Mouse (Mus musculus): ENCODE measurements around the gene Ccl3. TPM values are rescaled to one million over a fixed set of nuclear protein-coding genes. Genes with fewer than 3 reads are reported as not detected.

Ccl3 gene
- total RNA-seq, 2 experiments from 2014 or later = 99.8 to 120 TPM

DNA sequence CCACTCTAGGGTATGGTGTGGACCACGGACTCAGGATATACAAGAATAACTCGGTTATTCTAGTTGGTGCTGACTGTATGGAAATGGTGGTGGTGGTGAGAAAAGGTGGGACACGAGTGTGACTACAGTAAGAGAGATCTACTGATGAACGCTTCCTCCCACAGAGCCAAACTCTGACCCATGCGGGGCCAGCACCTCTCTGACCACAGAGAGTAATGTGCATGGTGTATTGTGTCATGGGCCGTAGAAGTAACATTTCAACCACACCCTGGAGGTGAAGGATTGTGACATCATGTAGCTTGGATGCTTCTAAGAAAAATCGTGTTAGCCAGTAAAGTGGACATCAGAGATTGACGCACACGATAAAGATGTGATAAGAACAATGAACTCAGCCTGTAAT lies 20.3 kb downstream of the Ccl3 start:
- peak; percentile 20; the same call in 1 of the 2 replicates for ATAC-seq (replicated peaks; ENCODE audit: poor library complexity)

GRCm38 (mm10) chr11:83623586-83623985 lies 25.6 kb downstream of the Ccl3 start:
- no peak for ATAC-seq (replicated peaks; ENCODE audit: poor library complexity)

DNA sequence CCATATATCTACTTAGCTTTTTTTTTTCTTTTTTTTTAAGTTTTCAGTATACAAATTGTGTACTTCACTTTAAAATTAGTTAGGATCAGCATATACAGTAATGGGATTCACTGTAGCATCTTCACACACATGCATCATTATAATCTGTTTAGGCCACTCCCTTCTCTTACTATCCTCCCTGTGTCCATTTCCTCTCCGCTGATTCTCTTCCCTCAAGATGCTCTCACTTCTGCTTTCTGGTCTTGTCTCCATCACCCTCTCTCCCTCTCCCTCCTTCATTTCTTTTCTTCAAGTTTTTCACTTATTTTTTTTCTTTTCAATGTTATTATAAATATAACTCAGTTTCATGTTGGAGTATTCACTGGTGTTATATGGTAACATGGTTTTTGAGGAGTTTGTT lies 30.1 kb downstream of the Ccl3 start:
- peak; percentile 79 for ATAC-seq (replicated peaks; ENCODE audit: poor library complexity)

DNA sequence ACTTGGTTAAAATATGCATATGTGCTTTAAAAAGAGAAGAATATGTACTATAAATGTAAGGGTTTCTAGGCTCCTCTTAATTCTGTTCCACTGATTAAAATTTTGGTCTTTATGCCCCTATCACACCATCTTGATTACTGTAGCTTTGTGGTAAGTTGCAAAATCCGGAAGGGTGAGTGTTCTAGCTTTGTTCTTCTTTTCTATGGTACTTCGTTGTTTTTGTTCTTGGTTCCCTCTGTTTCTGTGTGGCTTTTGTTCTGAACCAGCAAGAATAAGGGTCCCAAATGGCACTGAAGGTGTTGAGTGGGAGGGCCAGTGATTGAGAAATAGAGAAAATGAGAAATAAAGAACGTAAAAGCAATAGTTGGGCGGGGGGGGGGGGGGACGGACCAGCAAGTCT lies 30.9 kb downstream of the Ccl3 start:
- ATAC-seq (replicated peaks; ENCODE audit: poor library complexity) = peak; percentile 64

DNA sequence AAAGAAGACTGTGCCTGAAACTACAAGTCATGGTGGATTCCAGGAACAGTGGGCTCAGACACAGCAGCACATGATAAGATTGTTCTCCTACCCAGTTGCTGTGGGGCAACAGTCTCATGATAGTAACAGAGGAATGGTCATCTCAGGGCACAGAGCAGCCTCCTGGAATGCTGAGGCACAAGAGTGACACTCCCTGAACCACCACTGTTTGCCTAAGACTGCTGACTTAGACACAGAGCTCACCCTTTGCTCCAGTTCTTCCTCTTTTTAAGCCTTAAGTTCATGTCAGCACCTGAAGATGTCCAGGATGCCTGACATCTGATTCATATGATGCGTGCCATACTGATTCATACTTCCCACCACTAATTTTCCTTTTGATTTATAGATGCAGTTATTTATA lies 32.6 kb downstream of the Ccl3 start:
- peak; percentile 61 for ATAC-seq (replicated peaks; ENCODE audit: poor library complexity)

- ATAC-seq (replicated peaks; ENCODE audit: poor library complexity) = 0 out of 2 replicates have a peak, but pooled peaks have one; percentile 34
These were observed 38.3 kb downstream of the Ccl3 start for GRCm38 (mm10) chr11:83610900-83611299.

DNA sequence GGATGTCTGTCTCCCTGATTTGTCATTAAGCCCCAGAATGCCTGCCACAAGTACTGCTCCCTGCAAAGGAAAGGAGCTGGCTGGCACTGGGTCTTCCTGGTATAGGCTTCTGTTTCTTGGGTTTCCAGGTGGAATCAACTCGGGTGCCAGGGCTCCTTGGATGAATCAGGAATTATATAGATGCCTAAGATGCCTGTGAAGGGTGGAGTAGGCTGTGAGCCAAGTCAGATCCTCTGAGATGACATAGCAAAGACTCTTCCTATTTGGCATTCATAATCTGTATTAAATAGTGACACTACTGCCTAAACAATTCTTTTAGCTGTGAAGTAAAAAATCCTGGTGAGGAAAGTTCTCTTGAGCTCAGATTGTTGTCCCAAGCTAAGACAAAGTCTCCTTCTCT lies 42.8 kb downstream of the Ccl3 start:
- ATAC-seq (replicated peaks; ENCODE audit: poor library complexity) = no peak

DNA sequence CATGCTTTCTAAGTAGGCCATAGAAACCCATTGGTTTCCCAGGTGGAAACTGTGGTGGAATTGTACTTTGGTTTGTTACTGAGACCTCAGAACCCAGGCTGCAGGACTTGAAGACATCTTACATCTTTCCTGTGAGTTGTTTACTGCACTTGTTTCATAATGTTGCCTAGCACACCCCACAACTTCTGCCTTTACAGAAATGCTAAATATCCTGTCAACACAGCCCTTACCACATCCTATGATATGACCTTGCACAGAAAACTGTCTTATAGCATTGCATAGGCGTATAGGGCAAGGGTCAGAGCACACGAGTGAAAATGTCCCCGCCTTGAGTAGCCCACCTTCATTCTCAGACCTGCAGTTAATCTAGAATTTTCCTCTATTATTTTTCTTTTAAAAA lies 43.6 kb downstream of the Ccl3 start:
- ATAC-seq (replicated peaks; ENCODE audit: poor library complexity) = peak; percentile 79

GRCm38 (mm10) chr11:83604698-83605097 lies 44.5 kb downstream of the Ccl3 start:
- peak; percentile 56; the same call in 1 of the 2 replicates for ATAC-seq (replicated peaks; ENCODE audit: poor library complexity)

DNA sequence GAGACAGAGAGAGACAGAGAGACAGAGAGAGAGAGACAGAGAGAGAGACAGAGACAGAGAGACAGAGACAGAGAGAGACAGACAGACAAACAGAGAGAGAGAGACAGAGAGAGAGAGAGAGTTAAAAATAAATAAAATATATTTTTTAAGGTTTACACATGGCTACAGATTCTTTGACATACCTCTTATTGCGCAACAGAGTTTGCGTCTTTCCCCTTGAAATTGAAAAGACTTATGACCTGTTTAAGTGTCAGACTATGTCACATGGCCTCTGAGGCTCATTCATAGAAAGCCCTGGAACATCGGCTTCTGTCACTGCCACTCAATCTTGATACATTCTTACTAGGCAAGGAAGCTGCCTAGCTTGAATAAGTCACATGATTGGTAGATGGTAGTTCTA lies 45.8 kb downstream of the Ccl3 start:
- no peak for ATAC-seq (replicated peaks; ENCODE audit: poor library complexity)

DNA sequence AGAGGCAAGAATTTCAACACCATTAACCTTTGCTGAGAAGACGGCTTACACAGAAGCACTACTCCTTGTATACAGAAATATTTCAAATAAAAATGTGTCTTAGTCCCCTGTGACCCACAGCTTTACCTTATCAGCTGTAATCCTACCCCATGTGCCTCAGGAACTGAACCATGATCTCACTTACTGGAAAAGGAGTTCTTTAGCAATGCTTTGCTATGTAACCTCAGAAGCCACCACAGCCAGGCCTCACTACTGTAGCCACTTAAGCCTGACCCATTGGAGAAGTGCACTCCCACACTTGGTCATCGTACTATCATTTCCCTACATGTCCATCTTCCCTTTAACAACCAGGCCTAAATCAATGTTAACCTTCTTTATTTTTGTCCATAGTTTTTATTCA lies 48.6 kb downstream of the Ccl3 start:
- ATAC-seq (replicated peaks; ENCODE audit: poor library complexity) = 0 out of 2 replicates have a peak, but pooled peaks have one; percentile 23

- ATAC-seq (replicated peaks; ENCODE audit: poor library complexity) = no peak
These were observed 50.2 kb downstream of the Ccl3 start for GRCm38 (mm10) chr11:83598991-83599390.

- peak; percentile 69 for ATAC-seq (replicated peaks; ENCODE audit: poor library complexity)
These were observed 50.8 kb downstream of the Ccl3 start for GRCm38 (mm10) chr11:83598207-83598837.

Other genes starting within 250 kb of the Ccl3 start
- not detected in 2 replicates for gene Rasl10b, start 240.2 kb downstream of the Ccl3 start, total RNA-seq (2015)
- gene Rasl10b, start 240.2 kb downstream of the Ccl3 start, total RNA-seq (2017) = 0.14 TPM in 1 of 2 replicates, not detected in the other
- 0.15 and 0.30 TPM in 2 replicates for gene Gas2l2, start 219.9 kb downstream of the Ccl3 start, total RNA-seq (2015)
- 0.20 and 0.21 TPM in 2 replicates for gene Gas2l2, start 219.9 kb downstream of the Ccl3 start, total RNA-seq (2017)
- gene 1700020L24Rik, start 211.7 kb downstream of the Ccl3 start, total RNA-seq (2015) = 30.8 and 38.7 TPM in 2 replicates
- 77.0 and 80.6 TPM in 2 replicates for gene 1700020L24Rik, start 211.7 kb downstream of the Ccl3 start, total RNA-seq (2017)
- 4.7 and 7.2 TPM in 2 replicates for gene Mmp28, start 186.3 kb downstream of the Ccl3 start, total RNA-seq (2015)
- 3.4 and 5.0 TPM in 2 replicates for gene Mmp28, start 186.3 kb downstream of the Ccl3 start, total RNA-seq (2017)
- gene Taf15, start 176.3 kb downstream of the Ccl3 start, total RNA-seq (2015) = 68.8 and 73.2 TPM in 2 replicates
- 25.2 and 49.7 TPM in 2 replicates for gene Taf15, start 176.3 kb downstream of the Ccl3 start, total RNA-seq (2017)
- gene Heatr9, start 127.2 kb downstream of the Ccl3 start, total RNA-seq (2015) = not detected in 2 replicates
- not detected in 2 replicates for gene Heatr9, start 127.2 kb downstream of the Ccl3 start, total RNA-seq (2017)
- 1.1 and 4.7 TPM in 2 replicates for gene Ccl5, start 118.8 kb downstream of the Ccl3 start, total RNA-seq (2015)
- 0.92 and 3.2 TPM in 2 replicates for gene Ccl5, start 118.8 kb downstream of the Ccl3 start, total RNA-seq (2017)
- gene Ccl9, start 70.7 kb downstream of the Ccl3 start, total RNA-seq (2015) = 149 and 197 TPM in 2 replicates
- 97.7 and 108 TPM in 2 replicates for gene Ccl9, start 70.7 kb downstream of the Ccl3 start, total RNA-seq (2017)
- gene Ccl6, start 56.3 kb downstream of the Ccl3 start, total RNA-seq (2015) = 13.6 and 25.2 TPM in 2 replicates
- gene Ccl6, start 56.3 kb downstream of the Ccl3 start, total RNA-seq (2017) = 13.3 and 15.1 TPM in 2 replicates
- gene Rpl9-ps1, start 3.7 kb downstream of the Ccl3 start, total RNA-seq (2015) = 0.44 and 1.2 TPM in 2 replicates
- not detected in 2 replicates for gene Rpl9-ps1, start 3.7 kb downstream of the Ccl3 start, total RNA-seq (2017)
- gene Ccl4, start 13.2 kb upstream of the Ccl3 start, total RNA-seq (2015) = 19.6 and 29.1 TPM in 2 replicates
- 16.7 and 37.1 TPM in 2 replicates for gene Ccl4, start 13.2 kb upstream of the Ccl3 start, total RNA-seq (2017)
- 3.0 and 6.0 TPM in 2 replicates for gene Wfdc17, start 54.6 kb upstream of the Ccl3 start, total RNA-seq (2015)
- 1.7 TPM in 1 of 2 replicates, not detected in the other for gene Wfdc17, start 54.6 kb upstream of the Ccl3 start, total RNA-seq (2017)
- not detected in 2 replicates for gene Wfdc18, start 59.7 kb upstream of the Ccl3 start, total RNA-seq (2015)
- gene Wfdc18, start 59.7 kb upstream of the Ccl3 start, total RNA-seq (2017) = not detected in 2 replicates
- gene Wfdc21, start 97.6 kb upstream of the Ccl3 start, total RNA-seq (2015) = 110 and 215 TPM in 2 replicates
- gene Wfdc21, start 97.6 kb upstream of the Ccl3 start, total RNA-seq (2017) = 88.5 and 189 TPM in 2 replicates
- 15.6 and 17.5 TPM in 2 replicates for gene Heatr6, start 104.3 kb upstream of the Ccl3 start, total RNA-seq (2015)
- 13.7 and 16.2 TPM in 2 replicates for gene Heatr6, start 104.3 kb upstream of the Ccl3 start, total RNA-seq (2017)
- not detected in 2 replicates for gene Hnf1b, start 200.7 kb upstream of the Ccl3 start, total RNA-seq (2015)
- not detected in 2 replicates for gene Hnf1b, start 200.7 kb upstream of the Ccl3 start, total RNA-seq (2017)

Data from megakaryocyte progenitor cell, adult 5-6 weeks (primary cell).